Mouse (Mus musculus) limb, embryonic 15.5 days (tissue): ENCODE results near the gene Acsl6. TPM values are rescaled to one million over a fixed set of nuclear protein-coding genes. Genes with fewer than 3 reads are reported as not detected.
A peak's percentile ranks its signal among the peaks of the same experiment; 100 is the strongest.

ENCODE experiments used
- ATAC-seq: fragments of 200-750 bp; cut with Nextera tagmentation; 2 replicates; pipeline ENCODE4 v1.8.0; 2017; ENCODE audit warnings: low read depth, moderate TSS enrichment; ENCODE audit not compliant: insufficient number of reproducible peaks, low FRiP score, low TSS enrichment
- H3K27ac ChIP-seq: fragments of 300-500 bp; sonication (generic); 2 replicates; pipeline ENCODE4 v1.5.1; 2015; ENCODE audit warnings: moderate library complexity, mild to moderate bottlenecking, inconsistent platforms
- H3K27me3 ChIP-seq: fragments of 300-500 bp; sonication (generic); 2 replicates; pipeline ENCODE4 v1.6.1; 2015; ENCODE audit warnings: inconsistent platforms
- H3K36me3 ChIP-seq: fragments of 300-500 bp; sonication (generic); 2 replicates; pipeline ENCODE4 v1.6.1; 2015; ENCODE audit warnings: inconsistent platforms
- H3K4me1 ChIP-seq: fragments of 300-500 bp; sonication (generic); 2 replicates; pipeline ENCODE4 v1.6.1; 2015; ENCODE audit warnings: inconsistent platforms
- H3K4me2 ChIP-seq: fragments of 300-500 bp; sonication (generic); 2 replicates; pipeline ENCODE4 v1.6.1; 2015; ENCODE audit warnings: mild to moderate bottlenecking, inconsistent platforms
- H3K4me3 ChIP-seq: fragments of 300-500 bp; sonication (generic); 2 replicates; pipeline ENCODE4 v1.5.1; 2015; ENCODE audit warnings: mild to moderate bottlenecking, inconsistent platforms
- H3K9ac ChIP-seq: fragments of 300-500 bp; sonication (generic); 2 replicates; pipeline ENCODE4 v1.6.1; 2015; ENCODE audit warnings: inconsistent platforms
- H3K9me3 ChIP-seq: fragments of 300-500 bp; sonication (generic); 2 replicates; pipeline ENCODE4 v1.6.1; 2016; ENCODE audit warnings: inconsistent platforms
- WGBS: fragments of 180-500 bp; shearing (Covaris S2); methylation state at CpG from one replicate; pipeline ENCODE4 v1.1.7; 2015; 5-methylcytosine and 5-hydroxymethylcytosine counted together
- polyA plus RNA-seq: library from polyadenylated mRNA; unstranded; fragments of >200 nt; fragmentation: Nextera tagmentation; extraction: Ambion mirVana; gene quantifications from 2 replicates; pipeline ENCODE4 v1.2.1, GENCODE M21; 2015

The Acsl6 gene
- polyA plus RNA-seq = 0.52 and 0.93 TPM in 2 replicates

- Histone ChIP-seq H3K4me1 (peaks cover 9% of the 10 kb centered on the region), H3K27me3 (peaks cover 37% of the 10 kb centered on the region), H3K4me2 (peak within 1 kb of the TSS; percentile 90), H3K9me3 (no peaks in the 10 kb centered on the region), H3K36me3 (no peaks in the 10 kb centered on the region), H3K4me3 (peak within 1 kb of the TSS; percentile 47), H3K27ac (no peak within 1 kb of the TSS), H3K9ac (no peak within 1 kb of the TSS)
- no peak for ATAC-seq
- under 1% methylated on average over 53 of the region's 59 CpGs for WGBS
Observed at GRCm38 (mm10) chr11:54303728-54304470, at the start of gene Acsl6. Acsl6 (plus strand) TSS chr11:54303798.

DNA sequence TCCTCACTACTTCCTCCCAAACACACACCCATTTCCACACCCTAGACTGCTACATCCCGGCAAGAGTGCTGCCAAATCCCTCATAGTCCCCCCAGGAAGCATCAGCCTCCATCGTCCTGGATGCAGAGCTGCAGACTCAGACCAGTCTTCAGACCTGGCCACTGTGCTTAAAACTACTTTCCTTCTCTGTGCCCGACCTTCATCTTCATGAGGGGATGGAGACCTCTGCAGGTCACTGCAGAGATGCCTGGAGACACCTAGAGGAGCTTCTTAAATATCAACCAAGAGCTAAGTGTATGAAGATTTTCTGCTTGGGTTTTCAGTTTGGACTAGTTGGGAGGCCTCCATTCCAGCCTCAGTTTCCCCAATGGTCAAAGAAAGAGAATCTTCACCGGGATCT lies 49.5 kb upstream of the Acsl6 start:
- ATAC-seq = no peak
- Histone ChIP-seq H3K4me3 (no peak overlapping the region), H3K4me1 (peaks cover 3% of the 10 kb centered on the region; the same call in 1 of the 2 replicates), H3K27me3 (peaks cover 4% of the 10 kb centered on the region; the same call in 1 of the 2 replicates), H3K36me3 (no peaks in the 10 kb centered on the region), H3K9me3 (no peaks in the 10 kb centered on the region), H3K4me2 (no peak overlapping the region), H3K27ac (no peak overlapping the region), H3K9ac (no peak overlapping the region)
- WGBS = 45% methylated on average over 4 of the region's 4 CpGs

DNA sequence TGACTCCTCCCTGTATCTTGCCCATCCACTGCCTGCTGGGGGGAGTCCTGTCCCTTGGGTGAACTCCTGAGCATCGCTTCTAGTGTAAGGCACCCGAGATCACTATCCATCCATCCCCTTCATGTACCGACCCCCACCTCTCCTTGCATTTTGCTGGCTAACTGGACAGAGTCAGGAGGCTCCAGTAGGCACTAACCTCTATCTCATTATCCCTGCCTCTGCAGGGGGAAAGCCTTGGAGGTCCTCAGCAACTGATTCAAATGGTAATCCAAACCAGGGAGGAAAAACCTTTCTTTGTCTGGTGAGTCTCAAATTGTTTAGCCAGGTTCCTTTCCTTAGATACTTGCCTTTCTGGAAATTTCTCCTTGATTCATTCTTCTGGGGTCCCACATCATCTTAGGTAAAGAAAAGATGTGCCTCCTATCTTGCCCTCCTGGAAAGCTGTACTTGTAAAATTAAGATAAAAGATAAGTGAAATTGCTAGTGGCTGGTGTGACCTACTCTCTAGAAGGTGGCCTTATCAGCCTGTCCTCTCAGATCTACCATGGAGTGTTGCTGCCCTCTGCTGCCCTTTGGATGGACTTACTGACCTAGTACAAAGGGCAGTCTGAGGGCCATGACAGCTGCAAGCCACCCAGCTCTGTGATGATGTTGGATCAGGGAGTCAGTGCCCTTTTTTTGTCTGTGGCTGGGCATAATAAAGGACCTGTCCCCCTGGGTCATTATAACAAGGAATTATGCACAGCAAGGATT lies 46.8 kb upstream of the Acsl6 start:
- WGBS = 62% methylated on average over 3 of the region's 3 CpGs
- no peak overlapping the region for H3K27ac ChIP-seq
- peaks cover 4% of the 10 kb centered on the region; the same call in 1 of the 2 replicates for H3K27me3 ChIP-seq
- no peaks in the 10 kb centered on the region for H3K9me3 ChIP-seq
- no peak overlapping the region for H3K4me2 ChIP-seq
- no peak overlapping the region for H3K9ac ChIP-seq
- no peaks in the 10 kb centered on the region for H3K4me1 ChIP-seq
- H3K36me3 ChIP-seq = no peaks in the 10 kb centered on the region
- H3K4me3 ChIP-seq = no peak overlapping the region
- no peak for ATAC-seq

GRCm38 (mm10) chr11:54263405-54264031 lies 40.1 kb upstream of the Acsl6 start:
- no peaks in the 10 kb centered on the region for H3K27me3 ChIP-seq
- no peak for ATAC-seq
- H3K27ac ChIP-seq = no peak overlapping the region

DNA sequence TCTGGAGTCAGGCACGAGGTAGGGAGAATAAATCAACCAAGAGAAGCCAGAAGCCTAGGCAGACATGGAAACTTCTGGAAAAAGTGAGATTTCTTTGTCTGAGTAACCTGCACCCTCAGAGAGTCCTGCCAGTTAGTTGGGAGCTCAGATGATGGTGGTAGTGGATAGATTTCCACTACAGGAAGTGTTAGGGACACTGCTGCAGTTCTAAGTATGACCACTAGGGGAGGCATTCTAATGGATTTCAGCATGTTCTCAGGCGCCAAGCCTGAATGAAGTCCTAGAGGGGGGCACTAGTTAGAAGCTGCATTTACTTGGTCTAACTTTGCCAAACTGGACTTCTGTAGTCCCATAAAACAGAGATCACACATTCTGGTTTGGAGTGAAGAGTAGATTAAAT lies 39.1 kb upstream of the Acsl6 start:
- Histone ChIP-seq H3K9ac (no peak overlapping the region), H3K4me3 (no peak overlapping the region), H3K27ac (no peak overlapping the region), H3K9me3 (no peaks in the 10 kb centered on the region), H3K27me3 (no peaks in the 10 kb centered on the region), H3K4me1 (no peaks in the 10 kb centered on the region), H3K4me2 (no peak overlapping the region), H3K36me3 (no peaks in the 10 kb centered on the region)
- 55% methylated on average over 2 of the region's 2 CpGs for WGBS
- no peak for ATAC-seq

More at GRCm38 (mm10) chr11:54263405-54264031, 40.1 kb upstream of the Acsl6 start:
- no peak overlapping the region for H3K9ac ChIP-seq
- no peak overlapping the region for H3K4me3 ChIP-seq
- no peaks in the 10 kb centered on the region for H3K36me3 ChIP-seq
- H3K9me3 ChIP-seq = no peaks in the 10 kb centered on the region
- 11% methylated on average over 1 of the region's 1 CpGs for WGBS
- no peak overlapping the region for H3K4me2 ChIP-seq
- no peaks in the 10 kb centered on the region for H3K4me1 ChIP-seq

DNA sequence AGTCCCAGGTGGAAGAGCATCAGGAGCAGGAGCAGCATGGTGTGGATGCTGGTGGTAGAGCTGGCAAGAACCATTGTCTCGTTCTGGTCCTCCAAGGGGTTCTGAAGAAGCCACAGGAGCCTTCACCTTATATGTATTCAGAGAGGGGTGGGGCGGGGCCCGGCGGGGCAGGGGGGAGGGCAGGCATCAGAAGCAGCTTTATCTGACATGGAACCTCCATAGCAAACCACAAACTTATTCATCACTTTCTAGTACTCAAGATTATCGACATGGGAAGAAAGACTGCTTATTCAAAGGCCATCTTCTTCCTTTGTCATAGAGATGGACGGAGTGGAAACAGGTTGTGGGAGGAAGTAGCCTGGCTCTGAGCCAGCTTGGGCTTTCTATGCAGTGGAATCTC lies 36.4 kb upstream of the Acsl6 start, which contains the start of gene Il3:
TSS of gene Il3 (minus strand) at position 101 of the 400 bp plus-strand sequence.
- Histone ChIP-seq H3K9ac (no peak within 1 kb of the TSS), H3K36me3 (no peaks in the 10 kb centered on the region), H3K27me3 (no peaks in the 10 kb centered on the region), H3K4me2 (no peak within 1 kb of the TSS), H3K9me3 (no peaks in the 10 kb centered on the region), H3K4me1 (no peaks in the 10 kb centered on the region), H3K27ac (no peak within 1 kb of the TSS), H3K4me3 (no peak within 1 kb of the TSS)
- WGBS = 82% methylated on average over 6 of the region's 6 CpGs
- ATAC-seq = no peak

- no peak overlapping the region for H3K4me2 ChIP-seq
- H3K4me3 ChIP-seq = no peak overlapping the region
- no peak overlapping the region for H3K27ac ChIP-seq
- no peaks in the 10 kb centered on the region for H3K9me3 ChIP-seq
- 68% methylated on average over 3 of the region's 3 CpGs for WGBS
- H3K4me1 ChIP-seq = no peaks in the 10 kb centered on the region
- H3K36me3 ChIP-seq = no peaks in the 10 kb centered on the region
- ATAC-seq = no peak
- no peak overlapping the region for H3K9ac ChIP-seq
- no peaks in the 10 kb centered on the region for H3K27me3 ChIP-seq
Observed at GRCm38 (mm10) chr11:54269191-54269896, 34.3 kb upstream of the Acsl6 start.

DNA sequence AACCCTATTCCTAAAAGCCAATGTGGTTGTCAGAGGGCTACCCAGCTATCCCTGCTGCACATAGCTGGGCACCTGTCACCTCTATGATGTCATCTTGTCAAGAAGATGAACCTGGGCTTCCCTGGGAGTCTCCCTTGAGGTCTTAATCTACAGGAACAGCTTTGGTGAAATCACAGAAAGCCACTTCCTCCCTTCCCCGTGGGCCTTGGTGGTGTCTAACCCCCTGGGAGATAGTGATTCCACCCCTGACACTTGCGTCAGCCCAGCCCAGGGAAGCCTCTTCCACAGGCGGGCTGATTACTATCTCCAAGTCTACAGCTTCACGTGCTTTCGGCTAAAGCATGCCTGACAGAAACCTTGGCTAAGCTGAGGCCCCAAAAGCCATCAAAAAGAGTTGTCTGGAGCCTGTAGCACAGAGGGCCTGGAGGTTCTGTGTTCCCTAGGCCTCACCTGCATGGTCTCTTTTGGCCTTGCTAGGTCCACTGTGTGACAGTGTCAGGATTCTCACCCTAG lies 32.1 kb upstream of the Acsl6 start:
- 79% methylated on average over 5 of the region's 5 CpGs for WGBS
- H3K9ac ChIP-seq = no peak overlapping the region
- ATAC-seq = no peak
- H3K36me3 ChIP-seq = no peaks in the 10 kb centered on the region
- H3K9me3 ChIP-seq = no peaks in the 10 kb centered on the region
- no peak overlapping the region for H3K4me2 ChIP-seq
- H3K27ac ChIP-seq = no peak overlapping the region
- no peaks in the 10 kb centered on the region for H3K4me1 ChIP-seq
- no peak overlapping the region for H3K4me3 ChIP-seq
- no peaks in the 10 kb centered on the region for H3K27me3 ChIP-seq

GRCm38 (mm10) chr11:54287821-54288453 lies 15.7 kb upstream of the Acsl6 start:
- Histone ChIP-seq H3K4me2 (no peak overlapping the region), H3K9ac (no peak overlapping the region), H3K27ac (no peak overlapping the region), H3K36me3 (no peaks in the 10 kb centered on the region), H3K27me3 (no peaks in the 10 kb centered on the region), H3K9me3 (no peaks in the 10 kb centered on the region), H3K4me3 (no peak overlapping the region), H3K4me1 (no peaks in the 10 kb centered on the region)
- ATAC-seq = no peak
- 84% methylated on average over 8 of the region's 8 CpGs for WGBS

- H3K4me3 ChIP-seq = no peak overlapping the region
- no peaks in the 10 kb centered on the region for H3K36me3 ChIP-seq
- H3K27ac ChIP-seq = no peak overlapping the region
- no peak for ATAC-seq
- H3K9me3 ChIP-seq = no peaks in the 10 kb centered on the region
- H3K9ac ChIP-seq = no peak overlapping the region
- no peak overlapping the region for H3K4me2 ChIP-seq
- no peaks in the 10 kb centered on the region for H3K4me1 ChIP-seq
- whole genome bisulfite sequencing = 83% methylated on average over 2 of the region's 2 CpGs
- no peaks in the 10 kb centered on the region for H3K27me3 ChIP-seq
Observed at GRCm38 (mm10) chr11:54292163-54292562, 11.4 kb upstream of the Acsl6 start.
